Mouse (Mus musculus) telencephalon, adult 2 months (tissue): ENCODE data around the gene Zfp82.

Experiments
- DNase-seq: peaks from one replicate; pipeline ENCODE4 v3.0.0-alpha.2; 2011; ENCODE audit warnings: low read depth, low spot score

The Zfp82 gene

GRCm38 (mm10) chr7:30048126-30048525, 24.6 kb downstream of the Zfp82 start:
- DNase-seq, result no peak

- DNase-seq, result no peak
Observed at GRCm38 (mm10) chr7:30044354-30044753, 28.3 kb downstream of the Zfp82 start.

GRCm38 (mm10) chr7:30034331-30034730, 38.4 kb downstream of the Zfp82 start:
- no peak for DNase-seq

- DNase-seq, result no peak
Observed at GRCm38 (mm10) chr7:30031379-30031778, 41.3 kb downstream of the Zfp82 start.

- no peak for DNase-seq
Observed at GRCm38 (mm10) chr7:30030677-30031076, 42.0 kb downstream of the Zfp82 start.

GRCm38 (mm10) chr7:30028572-30028971, 44.1 kb downstream of the Zfp82 start:
- no peak for DNase-seq

GRCm38 (mm10) chr7:30027331-30027730, 45.4 kb downstream of the Zfp82 start:
- no peak for DNase-seq

GRCm38 (mm10) chr7:30025358-30025757, 47.3 kb downstream of the Zfp82 start:
- DNase-seq, result no peak

GRCm38 (mm10) chr7:30023800-30024199, 48.9 kb downstream of the Zfp82 start:
- DNase-seq, result no peak

GRCm38 (mm10) chr7:30023324-30023723, 49.4 kb downstream of the Zfp82 start:
- DNase-seq, result no peak

GRCm38 (mm10) chr7:30019543-30019942, 53.2 kb downstream of the Zfp82 start:
- DNase-seq, result no peak

GRCm38 (mm10) chr7:30017226-30017625, 55.5 kb downstream of the Zfp82 start:
- DNase-seq, result no peak

- DNase-seq, result peak; percentile 53
Observed at GRCm38 (mm10) chr7:30012956-30013363, 59.7 kb downstream of the Zfp82 start.

GRCm38 (mm10) chr7:30010551-30011195, 62.0 kb downstream of the Zfp82 start:
- no peak for DNase-seq

- DNase-seq, result peak; percentile 47
Observed at GRCm38 (mm10) chr7:30009321-30010085, 63.2 kb downstream of the Zfp82 start.

- no peak for DNase-seq
Observed at GRCm38 (mm10) chr7:30008020-30008690, 64.5 kb downstream of the Zfp82 start.

GRCm38 (mm10) chr7:30007601-30008000, 65.1 kb downstream of the Zfp82 start:
- no peak for DNase-seq
